In genomic region chr5:139813963-139814381, GRCm38 (mm10) we compare ENCODE assay signal across 11 mouse cellular contexts. TPM values are rescaled to one million over a fixed set of nuclear protein-coding genes. Genes with fewer than 3 reads are reported as not detected.
DNase-seq lines count a peak whose midpoint lies in the region; ATAC-seq and TF ChIP-seq lines count a peak whose summit lies in the region.
"Had no signal": no experiment of that assay in that cellular context is flagged by ENCODE, and none has a peak within 500 bp of the region (broad histone marks: within the 10 kb centered on the region; RNA-seq: fewer than 3 reads in every experiment).

No protein-coding gene starts in this region.

- H3K9me3 ChIP-seq in heart, embryonic 15.5 days (replicated peaks) = no peaks in the 10 kb centered on the region
- H3K9me3 ChIP-seq in intestine, embryonic 15.5 days = no peaks in the 10 kb centered on the region
- H3K9me3 ChIP-seq in limb, embryonic 13.5 days = no peaks in the 10 kb centered on the region

- peaks cover 6% of the 10 kb centered on the region; the same call in 1 of the 2 replicates for H3K4me1 ChIP-seq in heart, embryonic 15.5 days (replicated peaks)
- peaks cover 21% of the 10 kb centered on the region for H3K4me1 ChIP-seq in intestine, embryonic 15.5 days (replicated peaks)
- H3K4me1 ChIP-seq in limb, embryonic 13.5 days = no peaks in the 10 kb centered on the region

- no peak overlapping the region; the same call in 1 of the 2 replicates for H3K4me3 ChIP-seq in heart, embryonic 15.5 days
- H3K4me3 ChIP-seq in intestine, embryonic 15.5 days (replicated peaks) = peak overlapping the region; percentile 43
- no peak overlapping the region for H3K4me3 ChIP-seq in limb, embryonic 13.5 days
- H3K4me3 ChIP-seq in left cerebral cortex, adult 2 months = no peak overlapping the region
- H3K4me3 ChIP-seq: layer of hippocampus, adult 2 months had no signal

- H3K36me3 ChIP-seq in heart, embryonic 15.5 days = no peaks in the 10 kb centered on the region
- no peaks in the 10 kb centered on the region for H3K36me3 ChIP-seq in intestine, embryonic 15.5 days
- H3K36me3 ChIP-seq in limb, embryonic 13.5 days = no peaks in the 10 kb centered on the region

- 0 out of 2 replicates have a peak, but pooled peaks have one; percentile 9 for ATAC-seq in heart, embryonic 15.5 days (replicated peaks; ENCODE audit: insufficient number of reproducible peaks, insufficient read depth, low FRiP score, low read depth)
- ATAC-seq in intestine, embryonic 15.5 days = peak; percentile 73
- no peak for ATAC-seq in limb, embryonic 13.5 days (ENCODE audit: low FRiP score, low read depth)

- peaks cover 25% of the 10 kb centered on the region for H3K27me3 ChIP-seq in heart, embryonic 15.5 days
- peaks cover 9% of the 10 kb centered on the region; the same call in 1 of the 2 replicates for H3K27me3 ChIP-seq in intestine, embryonic 15.5 days (replicated peaks)
- H3K27me3 ChIP-seq in limb, embryonic 13.5 days = peaks cover 55% of the 10 kb centered on the region

- intact Hi-C loops in left cerebral cortex, adult 2 months (cut with DNase I) = no loop called here

- H3K9ac ChIP-seq in heart, embryonic 15.5 days = no peak overlapping the region
- H3K9ac ChIP-seq in intestine, embryonic 15.5 days = peak overlapping the region; percentile 65
- no peak overlapping the region for H3K9ac ChIP-seq in limb, embryonic 13.5 days

- DNase-seq in heart, adult 9 months (ENCODE audit: low spot score in 2 of 2) = no peak
- DNase-seq in lung, postnatal 36 days = peak; percentile 89
- DNase-seq in left cerebral cortex, adult 2 months (ENCODE audit: extremely low spot score in 1 of 2, low spot score in 2 of 2) = no peak
- DNase-seq in B cell, adult 2 months = no peak
- DNase-seq in left cerebral cortex, adult 9 months (ENCODE audit: low spot score in 2 of 2) = no peak

- 19% methylated on average over 13 of the region's 13 CpGs for WGBS in heart, embryonic 15.5 days
- 5% methylated on average over 13 of the region's 13 CpGs for WGBS in intestine, embryonic 15.5 days
- 4% methylated on average over 13 of the region's 13 CpGs for WGBS in limb, embryonic 13.5 days

- no peak overlapping the region for H3K4me2 ChIP-seq in heart, embryonic 15.5 days
- peak overlapping the region; percentile 53 for H3K4me2 ChIP-seq in intestine, embryonic 15.5 days (replicated peaks)
- H3K4me2 ChIP-seq in limb, embryonic 13.5 days (replicated peaks) = peak overlapping the region; percentile 5

- H3K27ac ChIP-seq in heart, embryonic 15.5 days = no peak overlapping the region
- peak overlapping the region; percentile 72; the same call in 1 of the 2 replicates for H3K27ac ChIP-seq in intestine, embryonic 15.5 days
- H3K27ac ChIP-seq in limb, embryonic 13.5 days = no peak overlapping the region
- no peak overlapping the region for H3K27ac ChIP-seq in left cerebral cortex, adult 2 months
- H3K27ac ChIP-seq: layer of hippocampus, adult 2 months had no signal

- TF ChIP-seq CTCF in left cerebral cortex, adult 2 months (IDR thresholded peaks at IDR 0.05) = no peak

RNA-seq across cellular contexts. Expression of gene Tmem184a, which starts 5.7 kb away (rescaled TPM):
- 0.18 and 1.9 TPM in 2 replicates for polyA plus RNA-seq in heart, embryonic 15.5 days (2015; fragmentation: Nextera tagmentation; extraction: Ambion mirVana)
- 57.7 and 68.4 TPM in 2 replicates for polyA plus RNA-seq in intestine, embryonic 15.5 days (2015; fragmentation: Nextera tagmentation; extraction: Ambion mirVana)
- polyA plus RNA-seq in limb, embryonic 13.5 days (2015; fragmentation: Nextera tagmentation; extraction: Ambion mirVana) = 1.8 and 2.0 TPM in 2 replicates
- under 1 TPM; 0.58 to 0.63 TPM for total RNA-seq in left cerebral cortex, adult 2 months (2021)
- total RNA-seq: granulocyte monocyte progenitor cell, adult 5-6 weeks had no signal

RNA-seq across cellular contexts. Expression of gene Gm26938, which starts 12.2 kb away (rescaled TPM):
- polyA plus RNA-seq in heart, embryonic 15.5 days (2015; fragmentation: Nextera tagmentation; extraction: Ambion mirVana) = not detected in 2 replicates
- polyA plus RNA-seq in intestine, embryonic 15.5 days (2015; fragmentation: Nextera tagmentation; extraction: Ambion mirVana) = 0.29 TPM in 1 of 2 replicates, not detected in the other
- polyA plus RNA-seq in limb, embryonic 13.5 days (2015; fragmentation: Nextera tagmentation; extraction: Ambion mirVana) = not detected in 2 replicates
- total RNA-seq in left cerebral cortex, adult 2 months (2021) = not detected
- total RNA-seq: common myeloid progenitor, adult 5-6 weeks; granulocyte monocyte progenitor cell, adult 5-6 weeks; layer of hippocampus, adult 2 months had no signal

RNA-seq across cellular contexts. Expression of gene Psmg3, which starts 12.7 kb away (rescaled TPM):
- polyA plus RNA-seq in heart, embryonic 15.5 days (2015; fragmentation: Nextera tagmentation; extraction: Ambion mirVana) = 33.2 and 39.2 TPM in 2 replicates
- polyA plus RNA-seq in intestine, embryonic 15.5 days (2015; fragmentation: Nextera tagmentation; extraction: Ambion mirVana) = 80.0 and 80.2 TPM in 2 replicates
- polyA plus RNA-seq in limb, embryonic 13.5 days (2015; fragmentation: Nextera tagmentation; extraction: Ambion mirVana) = 68.3 and 80.7 TPM in 2 replicates
- 10 to 100 TPM; 18.0 to 20.3 TPM for total RNA-seq in left cerebral cortex, adult 2 months (2021)

RNA-seq across cellular contexts. Expression of gene Mafk, which starts 22.7 kb away (rescaled TPM):
- polyA plus RNA-seq in heart, embryonic 15.5 days (2015; fragmentation: Nextera tagmentation; extraction: Ambion mirVana) = 19.1 and 23.0 TPM in 2 replicates
- polyA plus RNA-seq in intestine, embryonic 15.5 days (2015; fragmentation: Nextera tagmentation; extraction: Ambion mirVana) = 17.6 and 20.7 TPM in 2 replicates
- polyA plus RNA-seq in limb, embryonic 13.5 days (2015; fragmentation: Nextera tagmentation; extraction: Ambion mirVana) = 7.3 and 8.6 TPM in 2 replicates
- total RNA-seq in left cerebral cortex, adult 2 months (2021) = 10 to 100 TPM in 1 of 2 experiments, 1 to 10 TPM in 1; 8.9 to 11.5 TPM

RNA-seq across cellular contexts. Expression of gene Ints1, which starts 38.5 kb away (rescaled TPM):
- polyA plus RNA-seq in heart, embryonic 15.5 days (2015; fragmentation: Nextera tagmentation; extraction: Ambion mirVana) = 12.6 and 20.6 TPM in 2 replicates
- 22.2 and 25.4 TPM in 2 replicates for polyA plus RNA-seq in intestine, embryonic 15.5 days (2015; fragmentation: Nextera tagmentation; extraction: Ambion mirVana)
- polyA plus RNA-seq in limb, embryonic 13.5 days (2015; fragmentation: Nextera tagmentation; extraction: Ambion mirVana) = 25.2 and 29.2 TPM in 2 replicates
- total RNA-seq in left cerebral cortex, adult 2 months (2021) = 100 to 1,000 TPM in 1 of 2 experiments, 10 to 100 TPM in 1; 91.9 to 102 TPM

Comparison
In these comparisons a context has a peak if more than half of its experiments do, and no peak if none do; other contexts are left out.
1. RNA of gene Tmem184a, which starts 5.7 kb away (polyA plus RNA-seq): 57.7 to 68.4 TPM in intestine, embryonic 15.5 days; 1.8 to 2.0 TPM in limb, embryonic 13.5 days and 0.18 to 1.9 TPM in heart, embryonic 15.5 days; every median in the first group is over 10 times any median in the second.